Mouse (Mus musculus) CH12.LX (cell line): ENCODE data around the gene Vmn2r25. TPM values are rescaled to one million over a fixed set of nuclear protein-coding genes. Genes with fewer than 3 reads are reported as not detected.
"Not testable (repeated sequence)": the region's sequence is repeated elsewhere in the genome, so short reads cannot be mapped to it uniquely, and the experiment has no call there.

Experiments used
- DNase-seq: peaks from one replicate; pipeline ENCODE4 v3.0.0-alpha.2; 2013; ENCODE audit errors: extremely low read depth
- H3K27ac ChIP-seq: 2 replicates; pipeline ENCODE4 v1.5.1; 2012; ENCODE audit warnings: low read depth, mild to moderate bottlenecking, control low read depth, moderate library complexity; ENCODE audit not compliant: insufficient read depth
- H3K27me3 ChIP-seq: replicated peaks from 2 replicates; pipeline ENCODE3; 2012; ENCODE audit warnings: inconsistent platforms
- H3K36me3 ChIP-seq, 2 experiments: replicated peaks in 1 of 2; 2 replicates each; pipeline versions ENCODE3 to v1.6.1; 2012; ENCODE audit warnings: inconsistent platforms in 1 of 2, low read length in 1 of 2, mild to moderate bottlenecking in 1 of 2, mixed read lengths in 1 of 2, moderate library complexity in 1 of 2; ENCODE audit not compliant: control insufficient read depth in 1 of 2, insufficient read depth in 1 of 2
- H3K4me1 ChIP-seq, 2 experiments: 2 replicates each; pipeline ENCODE4 v1.6.1; 2012; ENCODE audit warnings: inconsistent platforms in 1 of 2, moderate library complexity in 1 of 2; ENCODE audit not compliant: insufficient read depth in 2 of 2, control insufficient read depth in 1 of 2
- H3K4me2 ChIP-seq: 2 replicates; pipeline ENCODE4 v1.6.1; 2012; ENCODE audit warnings: low read depth, mild to moderate bottlenecking, control low read depth; ENCODE audit not compliant: poor library complexity, insufficient read depth, severe bottlenecking
- H3K4me3 ChIP-seq, 3 experiments: fragments of 150-350 bp in 1 of 3; sonication (generic) in 1 of 3; replicated peaks in 1 of 3; 2 replicates each; pipeline versions ENCODE3 to v1.5.1; 2011 to 2012; ENCODE audit warnings: low read depth in 2 of 3, low read length in 2 of 3, mild to moderate bottlenecking in 2 of 3, moderate library complexity in 2 of 3, control low read depth in 1 of 3, improper control_type of control experiment in 1 of 3, inconsistent platforms in 1 of 3, mixed read lengths in 1 of 3; ENCODE audit not compliant: poor library complexity in 1 of 3
- H3K79me2 ChIP-seq: replicated peaks from 2 replicates; pipeline ENCODE4 v1.6.1; 2012; ENCODE audit warnings: mild to moderate bottlenecking, moderate library complexity; ENCODE audit not compliant: control insufficient read depth, poor library complexity, insufficient read depth, severe bottlenecking; ENCODE audit errors: extremely low read depth
- H3K9ac ChIP-seq: 2 replicates; pipeline ENCODE4 v1.6.1; 2012; ENCODE audit warnings: low read depth, mild to moderate bottlenecking, control low read depth, moderate library complexity; ENCODE audit not compliant: insufficient read depth
- H3K9me3 ChIP-seq: replicated peaks from 2 replicates; pipeline ENCODE3; 2012; ENCODE audit warnings: low read length, inconsistent platforms, mixed read lengths
- CHD2 ChIP-seq: IDR thresholded peaks from 2 replicates; pipeline ENCODE4 v1.6.1; 2011; ENCODE audit warnings: low read length, improper control_type of control experiment
- CTCF ChIP-seq, 2 experiments: IDR thresholded peaks in 1 of 2; conservative IDR thresholded peaks in 1 of 2; 2 replicates each; pipeline ENCODE4 v1.5.1; 2011 to 2012; ENCODE audit warnings: low read depth in 2 of 2, low read length in 2 of 2, improper control_type of control experiment in 1 of 2, inconsistent platforms in 1 of 2, mild to moderate bottlenecking in 1 of 2, moderate library complexity in 1 of 2
- GABPA ChIP-seq: IDR thresholded peaks from 2 replicates; pipeline ENCODE4 v1.6.1; 2012; ENCODE audit warnings: low read depth, low read length, improper control_type of control experiment, inconsistent platforms; ENCODE audit not compliant: insufficient replicate concordance
- KAT2A ChIP-seq: IDR thresholded peaks from 2 replicates; pipeline ENCODE4 v1.6.1; 2012; ENCODE audit warnings: low read length, improper control_type of control experiment, inconsistent platforms; ENCODE audit not compliant: insufficient replicate concordance
- MYC ChIP-seq: IDR thresholded peaks from 2 replicates; pipeline ENCODE4 v1.6.1; 2011; ENCODE audit warnings: low read depth, mild to moderate bottlenecking, improper control_type of control experiment, low read length
- PAX5 ChIP-seq: IDR thresholded peaks from 2 replicates; pipeline ENCODE4 v1.6.1; 2012; ENCODE audit warnings: low read length, inconsistent platforms, mixed read lengths
- ZC3H11A ChIP-seq: IDR thresholded peaks from 2 replicates; pipeline ENCODE4 v1.6.1; 2012; ENCODE audit warnings: low read depth, mild to moderate bottlenecking, inconsistent platforms, low read length, improper control_type of control experiment
- ZMIZ1 ChIP-seq: IDR thresholded peaks from 2 replicates; pipeline ENCODE4 v1.6.1; 2012; ENCODE audit warnings: low read depth, mild to moderate bottlenecking, inconsistent platforms, low read length, improper control_type of control experiment
- dilution Hi-C: fragments of 300-500 bp; cut with MboI; formaldehyde crosslinking; loops from 2 replicates; pipeline ENCODE4 v1.14.3; 2020; ENCODE audit warnings: low sequenced_read_pairs; ENCODE audit not compliant: extremely low pct_unique_long_range_greater_than_20kb, extremely low pct_ligation_motif_present
- in situ Hi-C: fragments of 300-500 bp; cut with MboI; formaldehyde crosslinking; loops from 3 replicates; pipeline ENCODE4 v1.14.3; 2019; ENCODE audit warnings: low sequenced_read_pairs, low pct_ligation_motif_present, low pct_unique_long_range_greater_than_20kb, mixed read lengths
- polyA plus RNA-seq: library from polyadenylated mRNA; unstranded; fragments of >175 nt; gene quantifications from 2 replicates; pipeline ENCODE4 v1.2.1, GENCODE M21; 2012; ENCODE audit warnings: low read depth; ENCODE audit not compliant: insufficient read length
- total RNA-seq, 2 experiments: library from RNA; depleted of rRNA; stranded (reverse); fragments of 300-350 nt in 1 of 2; fragments of >200 nt in 1 of 2; gene quantifications; 2 replicates each; pipeline ENCODE4 v1.2.3; 2012 to 2014

The Vmn2r25 gene
- total RNA-seq (2012; rRNA removed) (not detected in 2 replicates), total RNA-seq (2014; rRNA removed) (not detected in 2 replicates), polyA plus RNA-seq (not detected in 2 replicates)

- in situ Hi-C loops, DNase-seq, H3K4me1 ChIP-seq, H3K4me2 ChIP-seq, H3K9me3 ChIP-seq, H3K36me3 ChIP-seq, H3K79me2 ChIP-seq, H3K27me3 ChIP-seq, H3K9ac ChIP-seq, H3K27ac ChIP-seq, dilution Hi-C loops, H3K4me3 ChIP-seq: not testable (repeated sequence)
These were observed at the start of gene Vmn2r25 for GRCm38 (mm10) chr6:123853363-123853762. Vmn2r25 (minus strand) TSS chr6:123853463.

- Histone ChIP-seq H3K36me3 (no peaks in the 10 kb centered on the region), H3K4me3 (no peak overlapping the region), H3K27ac (no peak overlapping the region), H3K4me2 (no peak overlapping the region), H3K9me3 (peaks cover 5% of the 10 kb centered on the region), H3K27me3 (peaks cover 2% of the 10 kb centered on the region), H3K4me1 (no peaks in the 10 kb centered on the region), H3K9ac (no peak overlapping the region)
- dilution Hi-C loops (no loop called here), in situ Hi-C loops (no loop called here)
- DNase-seq, result no peak
- no peak for TF ChIP-seq PAX5
- TF ChIP-seq ZMIZ1, result no peak
- TF ChIP-seq ZC3H11A, result no peak
- no peak for TF ChIP-seq GABPA
- no peak for TF ChIP-seq KAT2A
- TF ChIP-seq CHD2, result no peak
- TF ChIP-seq MYC, result no peak
- TF ChIP-seq, all 38 proteins: peak for 0
- H3K79me2 ChIP-seq, result no peaks in the 10 kb centered on the region
These were observed 33.3 kb downstream of the Vmn2r25 start for GRCm38 (mm10) chr6:123819951-123820350.

- H3K27me3 ChIP-seq, result peaks cover 26% of the 10 kb centered on the region
- H3K36me3 ChIP-seq, in situ Hi-C loops, dilution Hi-C loops, H3K79me2 ChIP-seq, DNase-seq, H3K9ac ChIP-seq, H3K4me3 ChIP-seq, H3K4me2 ChIP-seq, H3K9me3 ChIP-seq, H3K27ac ChIP-seq, H3K4me1 ChIP-seq: not testable (repeated sequence)
These were observed 43.0 kb downstream of the Vmn2r25 start for GRCm38 (mm10) chr6:123810291-123810690.

GRCm38 (mm10) chr6:123793746-123794145 is 59.5 kb downstream of the Vmn2r25 start:
- H3K9ac ChIP-seq, result no peak overlapping the region
- no peaks in the 10 kb centered on the region for H3K4me1 ChIP-seq
- dilution Hi-C loops, result no loop called here
- no peak overlapping the region for H3K4me3 ChIP-seq
- in situ Hi-C loops, result no loop called here
- DNase-seq, result peak; percentile 23
- no peaks in the 10 kb centered on the region for H3K9me3 ChIP-seq
- H3K36me3 ChIP-seq, result no peaks in the 10 kb centered on the region
- H3K27me3 ChIP-seq, result peaks cover 24% of the 10 kb centered on the region
- TF ChIP-seq MYC (no peak), CTCF (conservative IDR thresholded peaks at IDR 0.05 in 1 of 2, IDR thresholded peaks at IDR 0.05 in 1 of 2; ENCODE audit: low read depth in 2 of 2, low read length in 2 of 2) (peak; percentile 15 to 27; a peak in 2 of 4 replicates)
- TF ChIP-seq, all 38 proteins: peak for 1
- Histone ChIP-seq H3K4me2 (no peak overlapping the region), H3K27ac (no peak overlapping the region), H3K79me2 (no peaks in the 10 kb centered on the region)
